Mouse (Mus musculus) CH12.LX (cell line): ENCODE measurements around the gene Zmym6. TPM values are rescaled to one million over a fixed set of nuclear protein-coding genes. Genes with fewer than 3 reads are reported as not detected.

ENCODE experiments used
- DNase-seq: peaks from one replicate; pipeline ENCODE4 v3.0.0-alpha.2; 2013; ENCODE audit errors: extremely low read depth
- H3K27ac ChIP-seq: 2 replicates; pipeline ENCODE4 v1.5.1; 2012; ENCODE audit warnings: low read depth, mild to moderate bottlenecking, control low read depth, moderate library complexity; ENCODE audit not compliant: insufficient read depth
- H3K27me3 ChIP-seq: replicated peaks from 2 replicates; pipeline ENCODE3; 2012; ENCODE audit warnings: inconsistent platforms
- H3K36me3 ChIP-seq, 2 experiments: replicated peaks in 1 of 2; 2 replicates each; pipeline versions ENCODE3 to v1.6.1; 2012; ENCODE audit warnings: inconsistent platforms in 1 of 2, low read length in 1 of 2, mild to moderate bottlenecking in 1 of 2, mixed read lengths in 1 of 2, moderate library complexity in 1 of 2; ENCODE audit not compliant: control insufficient read depth in 1 of 2, insufficient read depth in 1 of 2
- H3K4me1 ChIP-seq, 2 experiments: 2 replicates each; pipeline ENCODE4 v1.6.1; 2012; ENCODE audit warnings: inconsistent platforms in 1 of 2, moderate library complexity in 1 of 2; ENCODE audit not compliant: insufficient read depth in 2 of 2, control insufficient read depth in 1 of 2
- H3K4me2 ChIP-seq: 2 replicates; pipeline ENCODE4 v1.6.1; 2012; ENCODE audit warnings: low read depth, mild to moderate bottlenecking, control low read depth; ENCODE audit not compliant: poor library complexity, insufficient read depth, severe bottlenecking
- H3K4me3 ChIP-seq, 3 experiments: fragments of 150-350 bp in 1 of 3; sonication (generic) in 1 of 3; replicated peaks in 1 of 3; 2 replicates each; pipeline versions ENCODE3 to v1.5.1; 2011 to 2012; ENCODE audit warnings: low read depth in 2 of 3, low read length in 2 of 3, mild to moderate bottlenecking in 2 of 3, moderate library complexity in 2 of 3, control low read depth in 1 of 3, improper control_type of control experiment in 1 of 3, inconsistent platforms in 1 of 3, mixed read lengths in 1 of 3; ENCODE audit not compliant: poor library complexity in 1 of 3
- H3K79me2 ChIP-seq: replicated peaks from 2 replicates; pipeline ENCODE4 v1.6.1; 2012; ENCODE audit warnings: mild to moderate bottlenecking, moderate library complexity; ENCODE audit not compliant: control insufficient read depth, poor library complexity, insufficient read depth, severe bottlenecking; ENCODE audit errors: extremely low read depth
- H3K9ac ChIP-seq: 2 replicates; pipeline ENCODE4 v1.6.1; 2012; ENCODE audit warnings: low read depth, mild to moderate bottlenecking, control low read depth, moderate library complexity; ENCODE audit not compliant: insufficient read depth
- H3K9me3 ChIP-seq: replicated peaks from 2 replicates; pipeline ENCODE3; 2012; ENCODE audit warnings: low read length, inconsistent platforms, mixed read lengths
- BHLHE40 ChIP-seq: IDR thresholded peaks from 2 replicates; pipeline ENCODE4 v1.6.1; 2011; ENCODE audit warnings: mild to moderate bottlenecking, low read depth, low read length, improper control_type of control experiment
- CHD2 ChIP-seq: IDR thresholded peaks from 2 replicates; pipeline ENCODE4 v1.6.1; 2011; ENCODE audit warnings: low read length, improper control_type of control experiment
- CTCF ChIP-seq, 2 experiments: IDR thresholded peaks in 1 of 2; conservative IDR thresholded peaks in 1 of 2; 2 replicates each; pipeline ENCODE4 v1.5.1; 2011 to 2012; ENCODE audit warnings: low read depth in 2 of 2, low read length in 2 of 2, improper control_type of control experiment in 1 of 2, inconsistent platforms in 1 of 2, mild to moderate bottlenecking in 1 of 2, moderate library complexity in 1 of 2
- E2F4 ChIP-seq: IDR thresholded peaks from 2 replicates; pipeline ENCODE4 v1.6.1; 2011; ENCODE audit warnings: low read depth, low read length, improper control_type of control experiment; ENCODE audit not compliant: insufficient replicate concordance
- ELF1 ChIP-seq: IDR thresholded peaks from 2 replicates; pipeline ENCODE4 v1.6.1; 2014; ENCODE audit warnings: low read depth, mild to moderate bottlenecking, inconsistent platforms, low read length, improper control_type of control experiment
- EP300 ChIP-seq: IDR thresholded peaks from 2 replicates; pipeline ENCODE4 v1.6.1; 2011; ENCODE audit warnings: low read length, improper control_type of control experiment
- GABPA ChIP-seq: IDR thresholded peaks from 2 replicates; pipeline ENCODE4 v1.6.1; 2012; ENCODE audit warnings: low read depth, low read length, improper control_type of control experiment, inconsistent platforms; ENCODE audit not compliant: insufficient replicate concordance
- JUN ChIP-seq: IDR thresholded peaks from 2 replicates; pipeline ENCODE4 v1.6.1; 2011; ENCODE audit warnings: low read depth, mild to moderate bottlenecking, low read length, improper control_type of control experiment, moderate library complexity; ENCODE audit not compliant: insufficient read depth
- KAT2A ChIP-seq: IDR thresholded peaks from 2 replicates; pipeline ENCODE4 v1.6.1; 2012; ENCODE audit warnings: low read length, improper control_type of control experiment, inconsistent platforms; ENCODE audit not compliant: insufficient replicate concordance
- MAX ChIP-seq: IDR thresholded peaks from 2 replicates; pipeline ENCODE4 v1.6.1; 2011; ENCODE audit warnings: low read length, improper control_type of control experiment
- MAZ ChIP-seq: IDR thresholded peaks from 2 replicates; pipeline ENCODE4 v1.6.1; 2012; ENCODE audit warnings: low read depth, mild to moderate bottlenecking, inconsistent platforms, low read length, improper control_type of control experiment, moderate library complexity
- MEF2A ChIP-seq: IDR thresholded peaks from 2 replicates; pipeline ENCODE4 v1.6.1; 2014; ENCODE audit warnings: low read depth, mild to moderate bottlenecking, inconsistent platforms, low read length, improper control_type of control experiment, borderline replicate concordance
- MXI1 ChIP-seq: IDR thresholded peaks from 2 replicates; pipeline ENCODE4 v1.6.1; 2011; ENCODE audit warnings: mild to moderate bottlenecking, low read depth, low read length, improper control_type of control experiment
- MYC ChIP-seq: IDR thresholded peaks from 2 replicates; pipeline ENCODE4 v1.6.1; 2011; ENCODE audit warnings: low read depth, mild to moderate bottlenecking, improper control_type of control experiment, low read length
- RAD21 ChIP-seq: IDR thresholded peaks from 2 replicates; pipeline ENCODE4 v1.6.1; 2011; ENCODE audit warnings: low read depth, mild to moderate bottlenecking, low read length, improper control_type of control experiment, moderate library complexity
- RCOR1 ChIP-seq: conservative IDR thresholded peaks from 2 replicates; pipeline ENCODE4 v1.6.1; 2012; ENCODE audit warnings: low read depth, mild to moderate bottlenecking, inconsistent platforms, low read length, improper control_type of control experiment
- SIN3A ChIP-seq: IDR thresholded peaks from 2 replicates; pipeline ENCODE4 v1.6.1; 2012; ENCODE audit warnings: low read length, improper control_type of control experiment, inconsistent platforms
- TCF12 ChIP-seq: IDR thresholded peaks from 2 replicates; pipeline ENCODE4 v1.6.1; 2014; ENCODE audit warnings: low read depth, mild to moderate bottlenecking, inconsistent platforms, low read length, improper control_type of control experiment
- UBTF ChIP-seq: IDR thresholded peaks from 2 replicates; pipeline ENCODE4 v1.6.1; 2012; ENCODE audit warnings: low read depth, mild to moderate bottlenecking, inconsistent platforms, low read length, improper control_type of control experiment, moderate library complexity
- ZC3H11A ChIP-seq: IDR thresholded peaks from 2 replicates; pipeline ENCODE4 v1.6.1; 2012; ENCODE audit warnings: low read depth, mild to moderate bottlenecking, inconsistent platforms, low read length, improper control_type of control experiment
- ZKSCAN1 ChIP-seq: IDR thresholded peaks from 2 replicates; pipeline ENCODE4 v1.6.1; 2012; ENCODE audit warnings: low read depth, inconsistent platforms, low read length, improper control_type of control experiment, borderline replicate concordance
- ZNF384 ChIP-seq: IDR thresholded peaks from 2 replicates; pipeline ENCODE4 v1.6.1; 2012; ENCODE audit warnings: low read depth, low read length, improper control_type of control experiment, inconsistent platforms
- dilution Hi-C: fragments of 300-500 bp; cut with MboI; formaldehyde crosslinking; loops from 2 replicates; pipeline ENCODE4 v1.14.3; 2020; ENCODE audit warnings: low sequenced_read_pairs; ENCODE audit not compliant: extremely low pct_unique_long_range_greater_than_20kb, extremely low pct_ligation_motif_present
- in situ Hi-C: fragments of 300-500 bp; cut with MboI; formaldehyde crosslinking; loops from 3 replicates; pipeline ENCODE4 v1.14.3; 2019; ENCODE audit warnings: low sequenced_read_pairs, low pct_ligation_motif_present, low pct_unique_long_range_greater_than_20kb, mixed read lengths
- polyA plus RNA-seq: library from polyadenylated mRNA; unstranded; fragments of >175 nt; gene quantifications from 2 replicates; pipeline ENCODE4 v1.2.1, GENCODE M21; 2012; ENCODE audit warnings: low read depth; ENCODE audit not compliant: insufficient read length
- total RNA-seq, 2 experiments: library from RNA; depleted of rRNA; stranded (reverse); fragments of 300-350 nt in 1 of 2; fragments of >200 nt in 1 of 2; gene quantifications; 2 replicates each; pipeline ENCODE4 v1.2.3; 2012 to 2014

The Zmym6 gene
- total and polyA plus RNA-seq, 3 experiments, result 7.8 to 9.1 (median 8.1) TPM

- no peak for TF ChIP-seq UBTF
- TF ChIP-seq ZC3H11A, result no peak
- no peak for TF ChIP-seq E2F4
- no peak for TF ChIP-seq MXI1
- no peak for TF ChIP-seq MAX
- TF ChIP-seq MAZ, result no peak
- no peak for TF ChIP-seq TCF12
- TF ChIP-seq ELF1, result no peak
- no peak for TF ChIP-seq EP300
- TF ChIP-seq RAD21, result no peak
- TF ChIP-seq GABPA, result no peak
- no peak for TF ChIP-seq BHLHE40
- no peak for TF ChIP-seq JUN
- no peak for TF ChIP-seq MYC
- no peak for TF ChIP-seq RCOR1
- no peak for TF ChIP-seq KAT2A
- TF ChIP-seq CHD2, result no peak
- TF ChIP-seq ZKSCAN1, result no peak
- TF ChIP-seq SIN3A, result no peak
- no peak overlapping the region for H3K27ac ChIP-seq
- H3K9me3 ChIP-seq, result peaks cover 3% of the 10 kb centered on the region
- no peak overlapping the region for H3K9ac ChIP-seq
- H3K27me3 ChIP-seq, result peaks cover 77% of the 10 kb centered on the region
- dilution Hi-C loops, result no loop called here
- H3K36me3 ChIP-seq, result no peaks in the 10 kb centered on the region
- DNase-seq, result no peak
- in situ Hi-C loops, result no loop called here
- no peak overlapping the region for H3K4me2 ChIP-seq
- peaks cover 4 to 5% of the 10 kb centered on the region in 2 experiments; a peak in 3 of 4 replicates for H3K4me1 ChIP-seq
- no peak overlapping the region for H3K4me3 ChIP-seq
- no peaks in the 10 kb centered on the region for H3K79me2 ChIP-seq
Observed at GRCm38 (mm10) chr4:127172119-127172518, 94.9 kb downstream of the Zmym6 start.

DNA sequence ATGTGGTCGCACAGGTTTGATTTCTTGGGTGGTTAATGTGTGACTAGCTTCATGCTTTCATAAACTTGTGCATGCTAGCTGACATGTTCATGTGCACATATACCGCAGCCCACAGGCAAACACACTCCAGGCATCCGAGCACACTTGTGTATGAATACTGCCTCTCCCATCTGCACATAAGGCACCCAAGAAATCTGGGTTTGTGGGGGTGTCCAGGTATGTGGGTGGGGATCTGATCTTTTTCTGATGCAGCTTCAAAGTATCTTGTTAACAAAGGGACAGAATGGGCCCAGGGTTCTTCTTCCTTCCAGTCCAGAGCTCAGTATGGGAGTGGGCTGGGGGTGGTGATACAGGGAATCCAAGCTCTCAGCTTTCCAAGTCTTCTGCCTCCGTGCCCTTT lies 95.4 kb downstream of the Zmym6 start:
- TF ChIP-seq E2F4 (no peak), MEF2A (no peak), JUN (no peak), CTCF (conservative IDR thresholded peaks at IDR 0.05 in 1 of 2, IDR thresholded peaks at IDR 0.05 in 1 of 2; ENCODE audit: low read depth in 2 of 2, low read length in 2 of 2) (no peak), ZNF384 (no peak)
- in situ Hi-C loops, result no loop called here
- DNase-seq, result no peak
- dilution Hi-C loops, result no loop called here
- Histone ChIP-seq H3K27ac (no peak overlapping the region), H3K9ac (no peak overlapping the region), H3K9me3 (peaks cover 3% of the 10 kb centered on the region), H3K4me2 (no peak overlapping the region), H3K36me3 (no peaks in the 10 kb centered on the region), H3K27me3 (peaks cover 76% of the 10 kb centered on the region), H3K79me2 (no peaks in the 10 kb centered on the region), H3K4me1 (peaks cover 4 to 5% of the 10 kb centered on the region in 2 experiments; a peak in 3 of 4 replicates), H3K4me3 (no peak overlapping the region)
